Mouse (Mus musculus): ENCODE measurements around the gene Slc35f2.

The Slc35f2 gene

DNA sequence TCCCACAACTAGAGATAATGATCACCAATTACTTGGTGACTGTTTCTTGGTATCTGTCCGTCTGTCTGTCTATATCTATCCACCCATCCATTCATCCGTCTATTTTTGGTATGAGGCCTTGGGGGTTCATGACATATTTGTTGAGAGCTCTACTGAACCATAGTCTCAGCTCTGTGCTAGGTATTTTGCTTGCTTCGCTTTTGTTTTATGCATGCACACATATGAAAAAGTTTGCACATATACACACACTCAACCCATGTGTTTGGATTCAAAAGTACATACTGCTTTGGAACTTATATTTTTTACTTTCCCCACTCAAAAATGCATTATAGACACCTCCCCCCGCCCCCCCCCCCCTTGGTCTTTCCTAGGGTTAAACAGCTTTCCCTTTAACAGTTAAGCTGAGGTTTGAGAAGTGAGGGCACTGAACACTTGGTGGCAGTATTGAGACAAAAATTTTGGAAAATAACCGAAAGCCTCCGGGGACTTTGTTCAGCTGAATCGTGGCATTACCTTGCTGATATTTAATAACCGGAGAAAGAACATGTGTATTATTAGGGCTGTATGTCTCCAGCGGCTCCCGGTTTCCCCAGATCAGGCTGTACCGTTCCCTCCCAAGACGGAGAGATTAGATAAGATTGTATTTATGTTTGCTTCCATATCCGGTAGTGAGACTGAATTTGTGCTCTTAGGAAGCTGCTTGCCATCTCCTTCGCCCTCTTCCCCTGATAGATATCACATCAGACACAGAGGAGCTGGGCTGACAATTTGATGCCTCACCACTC lies 57.9 kb downstream of the Slc35f2 start:
- DNase-seq: peak; percentile 82

DNA sequence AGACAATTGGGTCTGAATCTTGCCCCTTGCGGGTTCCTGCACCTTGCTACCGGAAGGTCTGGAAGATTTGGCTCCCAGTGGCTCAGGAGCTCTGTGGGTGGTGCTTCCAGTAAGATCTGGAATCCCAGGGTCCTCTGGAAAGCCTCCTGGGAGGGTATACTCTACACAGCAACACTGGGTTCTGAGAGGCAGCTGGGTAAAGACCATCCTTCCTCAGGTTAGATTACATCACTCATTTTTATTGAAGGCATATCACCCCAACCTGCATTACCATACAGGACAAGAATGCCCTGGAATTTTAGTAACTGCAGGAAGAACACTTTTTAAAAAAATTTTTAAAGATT lies 58.5 kb downstream of the Slc35f2 start:
- peak; percentile 29 for DNase-seq

DNA sequence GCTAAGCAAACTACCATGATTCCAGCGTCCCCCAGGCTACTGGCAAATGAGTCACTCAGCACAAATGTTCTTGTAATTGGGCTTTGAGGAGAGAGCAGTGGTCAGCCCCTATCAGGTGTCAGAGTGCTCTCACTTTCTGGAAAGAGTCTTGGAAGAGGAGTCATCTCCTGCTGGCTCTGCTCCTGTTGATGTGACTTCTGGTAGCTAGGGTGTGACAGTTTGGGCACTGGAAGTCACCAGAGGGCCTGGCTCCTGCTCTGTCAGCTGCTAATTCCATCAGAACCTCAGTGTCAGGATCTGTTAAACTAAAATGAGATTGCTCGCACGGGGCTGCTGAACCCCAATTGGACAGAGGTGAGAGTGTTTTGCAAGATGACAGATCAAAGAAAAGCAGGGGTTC lies 63.7 kb downstream of the Slc35f2 start:
- DNase-seq: no peak

DNA sequence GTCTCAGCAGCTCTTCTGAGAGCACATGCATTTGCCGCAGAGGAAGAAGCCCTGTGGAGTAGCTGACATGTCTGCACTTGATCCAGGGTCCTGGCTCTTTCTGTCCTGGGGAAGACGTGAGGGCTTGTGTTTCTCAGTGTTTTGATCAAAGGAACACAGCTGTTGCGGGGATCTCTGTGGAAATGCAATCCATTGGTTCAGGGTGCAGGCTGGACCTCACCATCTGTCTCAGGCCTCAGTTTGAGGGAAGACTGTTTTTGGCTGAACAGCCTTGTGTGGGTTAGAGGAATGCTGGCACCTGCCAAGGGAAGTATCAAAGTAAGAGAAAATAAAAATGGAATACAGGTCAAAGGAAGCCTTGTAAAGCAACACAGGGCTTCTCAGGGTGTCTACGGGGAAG lies 64.6 kb downstream of the Slc35f2 start:
- DNase-seq: no peak

DNA sequence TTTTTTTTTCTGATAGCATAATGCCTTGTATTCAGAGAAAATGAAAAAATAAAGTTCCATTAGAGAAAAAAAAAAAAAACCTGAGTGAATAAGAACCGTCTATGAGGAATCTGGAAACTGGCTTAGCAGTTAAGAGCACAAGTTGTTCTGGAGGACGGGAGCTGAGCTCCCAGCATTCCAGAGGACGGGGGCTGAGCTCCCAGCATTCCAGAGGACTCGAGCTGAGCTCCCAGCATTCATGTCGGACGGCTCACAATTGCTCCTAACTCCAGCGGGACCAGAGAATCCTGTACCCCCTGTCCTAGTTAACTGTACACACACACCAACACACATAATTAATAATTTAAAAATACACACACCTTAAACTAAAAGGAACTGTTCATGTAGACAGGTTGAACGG lies 67.5 kb downstream of the Slc35f2 start:
- DNase-seq: no peak

DNA sequence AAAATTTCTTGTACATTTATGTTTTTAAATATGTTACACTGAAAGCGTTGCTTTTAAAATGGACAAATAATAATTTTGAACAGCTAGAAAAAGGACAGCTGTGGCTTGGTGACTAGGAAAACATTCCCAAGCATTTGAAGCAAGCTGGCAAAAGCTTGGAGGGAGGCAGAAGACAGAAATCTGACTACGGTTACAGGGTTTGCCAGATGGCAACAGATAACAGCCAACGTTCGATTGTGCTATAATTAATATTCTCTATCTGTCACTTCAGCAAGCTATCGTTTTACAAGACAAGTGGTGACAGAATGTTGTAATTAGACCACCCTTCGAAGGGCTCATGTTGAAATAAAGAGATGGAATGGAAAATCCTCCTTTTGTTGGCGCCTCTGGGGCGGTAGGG lies 77.2 kb downstream of the Slc35f2 start:
- no peak for DNase-seq

DNA sequence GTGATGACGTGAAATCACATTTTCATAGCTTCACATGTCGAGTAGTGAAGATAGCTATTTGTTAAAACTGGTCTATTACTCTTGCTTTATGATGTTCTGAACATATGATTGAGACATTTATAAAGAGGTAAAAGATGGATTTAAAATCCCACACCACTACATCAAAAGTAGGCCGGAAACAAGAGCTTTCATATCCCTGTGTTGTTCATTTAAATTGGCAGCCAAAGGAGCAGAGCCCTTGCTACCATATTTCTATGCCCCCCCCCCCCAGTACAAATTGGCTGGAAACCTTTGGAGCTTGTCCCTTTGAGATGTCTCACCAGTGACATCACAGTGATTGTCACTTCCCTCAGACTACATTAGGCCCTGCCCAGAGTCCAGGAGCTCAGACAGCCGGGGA lies 78.5 kb downstream of the Slc35f2 start, which contains the start of gene Sln:
TSS of gene Sln (plus strand) at position 301 of the 400 bp plus-strand sequence.
- no peak for DNase-seq

DNA sequence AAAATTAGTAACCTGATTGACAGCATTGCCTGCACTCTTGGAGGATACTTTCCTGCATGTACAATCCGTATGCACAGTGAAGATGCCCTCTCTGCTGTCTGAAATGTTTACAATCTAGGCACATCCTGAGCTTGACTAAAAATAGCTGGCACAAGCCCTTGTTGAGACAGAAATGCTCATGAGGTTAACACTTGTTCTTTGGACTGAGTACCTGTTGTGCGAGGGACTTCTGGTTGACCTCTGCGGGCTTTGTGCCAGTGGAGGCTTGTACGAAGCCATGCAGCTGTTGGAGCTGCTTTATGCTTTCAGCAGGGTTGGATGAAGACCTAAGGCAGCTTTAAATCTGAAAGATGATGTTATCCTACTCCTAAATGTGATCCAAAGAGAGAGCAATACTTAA lies 80.8 kb downstream of the Slc35f2 start:
- no peak for DNase-seq

DNA sequence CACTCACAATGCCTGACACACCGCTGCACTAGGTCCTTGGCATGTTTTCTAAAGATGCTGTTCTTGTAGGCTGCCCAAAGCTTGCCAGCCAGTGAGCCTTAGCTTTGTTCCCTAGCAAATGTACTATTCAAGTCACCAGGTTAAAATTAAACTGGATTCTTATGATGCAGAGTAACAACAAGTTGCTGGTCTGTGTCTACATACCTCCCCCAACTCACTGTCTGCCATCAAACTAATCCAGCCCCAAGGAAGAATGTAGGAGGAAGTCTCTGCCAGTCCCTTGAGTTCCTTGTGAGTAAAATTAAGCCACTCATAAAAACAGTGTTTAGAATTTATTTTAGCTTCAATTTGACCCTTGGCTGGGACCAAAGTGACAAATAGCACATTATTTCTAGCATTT lies 82.3 kb downstream of the Slc35f2 start:
- DNase-seq: no peak

DNA sequence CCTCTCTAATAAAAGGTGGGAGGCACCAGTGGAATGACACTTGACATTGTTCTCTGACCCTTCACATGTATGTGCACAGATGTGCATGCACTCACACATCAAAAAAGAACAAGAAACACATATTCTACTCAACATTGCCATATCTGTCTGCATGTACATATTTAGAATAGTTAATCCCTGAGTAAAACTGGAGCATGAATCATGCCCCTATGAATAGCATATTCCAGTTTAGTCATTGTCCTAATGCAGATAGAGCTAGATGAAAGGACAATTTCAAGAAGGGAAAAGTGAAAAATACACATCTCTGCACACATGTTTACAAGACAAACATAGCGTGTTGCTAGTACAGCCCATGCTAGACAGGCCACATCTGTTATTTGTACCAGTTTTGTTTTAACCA lies 83.2 kb downstream of the Slc35f2 start:
- DNase-seq: no peak

DNA sequence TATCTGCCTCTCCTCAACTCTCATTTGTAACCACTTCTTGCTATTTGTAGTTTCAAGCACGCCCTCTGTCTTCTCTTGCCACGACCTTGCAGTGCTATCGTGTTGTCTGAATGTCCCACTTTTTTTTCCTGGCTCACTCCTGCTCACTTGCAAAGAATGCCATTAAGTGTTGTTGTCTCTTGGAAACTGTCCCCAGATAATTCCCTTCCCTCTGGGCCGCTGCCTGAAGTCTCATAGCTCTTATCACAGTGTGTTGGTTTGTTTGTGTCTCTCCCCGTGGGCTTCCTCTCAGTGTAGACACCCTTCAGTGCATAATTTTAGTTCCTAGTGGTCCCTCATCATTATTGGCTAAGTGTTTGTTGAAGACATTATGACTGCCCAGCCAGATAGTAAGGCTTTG lies 86.5 kb downstream of the Slc35f2 start:
- DNase-seq: no peak
